Mouse (Mus musculus) CD4-positive, CD25-positive, alpha-beta regulatory T cell, adult 2 months (primary cell): Measurements from ENCODE around the gene Mrtfb.

Source experiments
- DNase-seq: peaks from one replicate; pipeline ENCODE4 v3.0.0-alpha.2; 2012; ENCODE audit warnings: low read depth, low spot score

The Mrtfb gene

GRCm38 (mm10) chr16:13437770-13438372, 181.6 kb downstream of the Mrtfb start:
- peak; percentile 55 for DNase-seq

GRCm38 (mm10) chr16:13440468-13440867, 184.2 kb downstream of the Mrtfb start:
- peak; percentile 84 for DNase-seq

GRCm38 (mm10) chr16:13443764-13444163, 187.5 kb downstream of the Mrtfb start:
- DNase-seq, result no peak

GRCm38 (mm10) chr16:13445461-13445860, 189.2 kb downstream of the Mrtfb start:
- DNase-seq, result no peak

- no peak for DNase-seq
These were observed 190.2 kb downstream of the Mrtfb start for GRCm38 (mm10) chr16:13446488-13446887.

- no peak for DNase-seq
These were observed 190.6 kb downstream of the Mrtfb start for GRCm38 (mm10) chr16:13446971-13447283.

GRCm38 (mm10) chr16:13447284-13448050, 191.2 kb downstream of the Mrtfb start:
- DNase-seq, result peak; percentile 35

- peak; percentile 29 for DNase-seq
These were observed 191.9 kb downstream of the Mrtfb start for GRCm38 (mm10) chr16:13448051-13448705.

GRCm38 (mm10) chr16:13448706-13449090, 192.4 kb downstream of the Mrtfb start:
- DNase-seq, result no peak

GRCm38 (mm10) chr16:13449491-13449890, 193.2 kb downstream of the Mrtfb start:
- DNase-seq, result no peak

- DNase-seq, result no peak
These were observed 194.6 kb downstream of the Mrtfb start for GRCm38 (mm10) chr16:13450831-13451230.

- DNase-seq, result no peak
These were observed 195.7 kb downstream of the Mrtfb start for GRCm38 (mm10) chr16:13451991-13452390.

- DNase-seq, result no peak
These were observed 196.4 kb downstream of the Mrtfb start for GRCm38 (mm10) chr16:13452661-13453060.

- DNase-seq, result no peak
These were observed 197.8 kb downstream of the Mrtfb start for GRCm38 (mm10) chr16:13454026-13454600.

- DNase-seq, result no peak
These were observed 199.3 kb downstream of the Mrtfb start for GRCm38 (mm10) chr16:13455560-13455959.

- DNase-seq, result no peak
These were observed 202.3 kb downstream of the Mrtfb start for GRCm38 (mm10) chr16:13458556-13458955.

- DNase-seq, result no peak
These were observed 203.8 kb downstream of the Mrtfb start for GRCm38 (mm10) chr16:13460071-13460470.

- DNase-seq, result no peak
These were observed 204.6 kb downstream of the Mrtfb start for GRCm38 (mm10) chr16:13460777-13461408.

- no peak for DNase-seq
These were observed 208.4 kb downstream of the Mrtfb start for GRCm38 (mm10) chr16:13464662-13465061.
